Mouse (Mus musculus): ENCODE measurements around the gene Bach2.

Bach2 gene

DNA sequence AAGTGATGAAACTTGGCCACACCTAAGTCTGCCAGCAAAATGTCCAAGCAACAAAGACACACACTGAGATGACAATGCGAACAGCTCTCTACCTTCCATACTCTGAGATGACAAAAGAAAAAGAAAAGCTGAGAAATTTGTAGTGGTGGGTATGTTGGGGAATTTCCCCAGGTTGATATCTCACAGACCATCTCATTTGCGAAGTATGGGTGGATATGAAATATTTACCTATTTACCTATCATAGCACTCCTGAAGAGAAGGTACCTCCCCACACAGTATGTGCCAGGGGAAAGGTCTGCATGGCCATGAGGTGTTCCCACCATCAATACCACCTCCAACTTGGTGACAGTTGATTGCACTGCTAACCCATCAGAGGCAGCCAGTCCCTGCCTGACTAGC, 13.4 kb upstream of the Bach2 start:
- no peak for DNase-seq (ENCODE audit: low read depth, low spot score)

DNA sequence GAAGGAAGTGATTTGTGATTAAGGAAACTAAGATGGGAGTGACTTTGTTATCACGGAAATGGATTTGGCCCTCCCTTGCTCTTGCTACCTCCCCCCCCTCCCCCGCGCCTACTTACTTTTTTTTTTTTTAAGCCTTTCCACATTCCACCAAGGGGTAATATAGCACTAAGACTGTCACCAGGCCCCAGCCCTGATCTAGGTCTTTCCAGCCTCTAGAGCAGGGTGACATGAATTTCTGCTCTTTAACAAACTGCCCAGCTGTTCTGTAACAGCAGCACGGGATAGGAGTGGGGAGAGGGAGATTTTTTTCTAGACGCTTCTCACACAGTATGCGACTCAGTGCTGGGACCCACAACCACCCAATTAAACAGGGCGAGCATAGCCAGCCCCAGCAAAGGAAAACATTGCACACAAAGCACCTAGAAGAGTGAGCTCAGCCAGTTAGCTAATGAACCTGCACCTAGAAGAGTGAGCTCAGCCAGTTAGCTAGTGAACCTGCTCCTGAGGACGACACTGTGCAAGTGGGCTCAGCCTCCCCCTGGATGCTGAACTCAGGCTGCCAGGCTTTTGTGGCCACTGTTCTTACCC, 10.5 kb upstream of the Bach2 start:
- no peak for DNase-seq (ENCODE audit: low read depth, low spot score)

DNA sequence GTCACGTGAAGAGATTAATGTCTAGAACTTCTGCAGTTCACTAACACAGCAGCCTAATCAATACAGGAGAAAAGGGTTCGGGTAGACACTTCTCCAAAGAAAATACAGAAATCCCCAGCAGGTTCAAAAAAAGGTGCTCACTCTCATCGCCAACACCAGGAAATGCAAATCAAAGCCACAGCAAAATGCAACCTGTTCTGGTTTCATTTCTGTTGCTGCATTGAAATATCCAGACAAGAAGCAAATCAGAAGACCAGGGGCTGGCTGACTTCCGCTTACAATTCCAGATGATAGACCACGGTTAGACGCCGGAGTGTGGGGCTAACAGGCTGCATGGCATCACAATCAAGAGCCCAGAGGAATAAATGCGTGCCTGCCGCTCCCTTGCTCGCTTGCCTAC, 9.3 kb upstream of the Bach2 start:
- no peak for DNase-seq (ENCODE audit: low read depth, low spot score)

DNA sequence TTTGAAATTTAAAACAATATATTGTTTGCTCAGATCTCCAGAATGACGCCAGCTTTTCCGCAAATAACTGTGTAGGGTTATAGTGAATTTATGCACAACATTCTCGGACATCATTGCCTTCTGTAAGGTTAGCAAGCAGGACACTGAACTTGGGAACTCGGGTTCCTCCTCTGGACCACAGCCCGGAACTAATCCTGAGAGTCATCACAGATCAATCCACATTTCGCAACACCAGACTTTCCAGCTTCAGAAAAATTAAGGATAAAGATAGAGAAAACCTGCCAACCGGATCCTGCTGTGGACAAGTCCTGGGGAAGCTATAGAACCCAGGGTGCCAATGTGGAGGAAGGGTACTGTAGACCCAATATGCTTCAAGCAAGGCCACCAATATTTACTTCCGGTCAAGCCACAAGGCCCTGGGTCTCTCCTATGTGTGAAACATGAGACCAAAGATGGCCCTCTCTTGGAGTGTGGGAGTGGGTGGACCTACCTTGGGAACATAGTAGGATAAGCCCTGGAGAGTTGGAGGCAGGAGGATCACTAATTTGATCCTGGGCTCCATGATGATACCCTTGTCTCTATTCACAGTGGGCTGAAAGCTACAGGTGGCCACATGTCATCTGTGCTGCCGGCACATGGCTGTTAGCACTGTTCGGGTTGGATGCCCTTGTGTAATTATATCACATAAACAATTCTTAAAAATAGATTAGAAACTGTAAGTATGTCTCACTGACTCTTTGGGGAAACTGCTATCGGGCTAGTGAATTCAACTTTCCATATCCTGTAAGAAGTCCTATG, 7.1 kb upstream of the Bach2 start:
- no peak for DNase-seq (ENCODE audit: low read depth, low spot score)

DNA sequence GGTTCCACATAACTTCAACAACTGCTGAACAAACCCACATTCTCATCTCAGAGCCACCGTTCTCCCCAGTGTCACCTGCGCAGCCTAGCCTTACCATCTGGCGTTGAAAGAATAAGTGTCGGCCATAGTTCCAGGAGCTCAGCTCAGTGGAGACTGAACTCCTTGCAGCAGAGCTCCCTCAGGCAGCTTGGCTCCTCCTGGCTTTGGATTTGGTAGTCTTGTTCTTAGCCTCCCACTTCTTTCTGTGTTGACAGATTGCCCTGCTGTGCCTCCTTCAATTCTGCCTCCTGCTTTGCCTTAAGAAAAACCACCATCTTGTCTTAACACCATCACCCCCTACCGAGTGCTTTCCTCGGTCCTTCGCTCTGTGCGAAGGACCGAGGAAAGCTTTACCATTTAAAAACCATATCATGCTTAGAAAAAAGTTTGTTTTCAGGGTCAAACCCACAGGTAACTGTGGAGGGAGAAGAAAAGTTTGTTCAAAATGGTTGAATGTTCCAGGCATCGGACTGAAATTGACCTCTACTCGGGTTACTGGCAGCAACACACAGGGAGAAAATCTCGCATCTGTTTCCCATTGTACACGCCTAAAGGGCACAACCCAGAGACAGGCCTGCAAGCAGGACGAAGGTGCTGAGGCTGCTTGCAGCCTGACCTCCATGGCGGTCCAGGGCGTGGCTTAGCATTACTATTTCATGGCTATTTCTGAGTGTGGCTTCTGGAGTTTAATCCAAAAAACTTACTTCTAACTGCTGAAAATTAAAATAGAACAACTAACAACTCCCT, 2.5 kb upstream of the Bach2 start:
- no peak for DNase-seq (ENCODE audit: low read depth, low spot score)

DNA sequence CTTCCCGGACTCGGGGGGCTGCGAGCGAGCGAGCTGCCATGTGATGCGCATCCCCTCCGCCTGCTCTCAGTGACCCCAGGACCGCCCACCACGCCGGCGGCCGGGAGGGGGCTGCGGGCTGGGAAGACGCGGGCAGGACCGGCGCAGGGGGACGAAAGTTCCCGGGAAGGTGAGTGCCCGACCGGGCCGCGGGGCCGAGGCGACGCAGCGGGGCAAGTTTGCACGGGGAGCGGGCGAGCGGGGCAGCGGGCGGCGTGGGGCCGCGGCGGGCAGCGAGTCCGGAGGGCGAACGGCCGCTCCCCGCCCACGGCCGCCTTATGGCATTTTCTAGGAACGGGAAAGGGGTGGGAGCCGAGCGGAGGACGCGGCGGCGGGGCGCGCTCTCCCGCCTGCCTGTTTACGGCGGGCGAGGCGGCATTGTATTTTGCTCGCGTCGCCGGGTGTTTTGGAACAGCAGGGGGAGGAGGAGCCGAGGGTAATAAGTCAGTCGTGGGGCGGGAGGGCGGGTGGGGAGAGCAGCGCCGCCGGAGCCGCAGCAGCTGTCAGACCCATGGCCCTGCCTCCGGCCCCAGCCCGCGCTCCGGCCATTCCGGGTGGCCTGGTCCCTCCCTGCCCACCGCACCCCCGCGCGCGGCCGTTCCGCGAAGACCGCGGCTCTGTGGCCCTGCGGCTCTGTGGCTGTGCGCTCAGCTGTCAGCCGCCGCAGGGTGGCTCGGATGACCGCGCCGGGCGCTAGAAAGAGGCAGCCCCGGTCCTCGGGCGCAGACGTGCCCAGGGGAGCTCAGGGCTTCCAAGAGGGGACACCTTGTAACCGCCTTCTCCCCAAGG, 531 bp downstream of the Bach2 start:
- DNase-seq (ENCODE audit: low read depth, low spot score), result peak; percentile 79

DNA sequence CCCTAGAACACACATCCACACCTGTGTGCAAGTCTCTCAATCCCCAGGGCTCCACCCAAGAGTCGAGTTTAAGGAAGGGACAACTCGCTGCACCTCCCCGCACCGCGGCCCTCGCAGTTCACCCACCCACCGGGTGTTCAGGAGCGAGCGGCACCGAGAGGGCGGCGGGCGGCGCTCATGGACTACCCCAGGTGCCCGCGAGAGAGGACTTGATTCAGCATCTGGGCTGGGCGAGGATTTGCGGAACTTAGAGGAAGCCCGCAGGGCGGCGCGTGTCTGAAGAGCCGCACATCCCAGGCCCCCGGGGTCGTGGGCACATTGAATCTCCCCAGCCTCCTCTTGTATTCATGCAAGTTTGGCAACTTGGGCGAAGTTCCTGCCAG, 1.1 kb downstream of the Bach2 start:
- DNase-seq (ENCODE audit: low read depth, low spot score), result peak; percentile 70

DNA sequence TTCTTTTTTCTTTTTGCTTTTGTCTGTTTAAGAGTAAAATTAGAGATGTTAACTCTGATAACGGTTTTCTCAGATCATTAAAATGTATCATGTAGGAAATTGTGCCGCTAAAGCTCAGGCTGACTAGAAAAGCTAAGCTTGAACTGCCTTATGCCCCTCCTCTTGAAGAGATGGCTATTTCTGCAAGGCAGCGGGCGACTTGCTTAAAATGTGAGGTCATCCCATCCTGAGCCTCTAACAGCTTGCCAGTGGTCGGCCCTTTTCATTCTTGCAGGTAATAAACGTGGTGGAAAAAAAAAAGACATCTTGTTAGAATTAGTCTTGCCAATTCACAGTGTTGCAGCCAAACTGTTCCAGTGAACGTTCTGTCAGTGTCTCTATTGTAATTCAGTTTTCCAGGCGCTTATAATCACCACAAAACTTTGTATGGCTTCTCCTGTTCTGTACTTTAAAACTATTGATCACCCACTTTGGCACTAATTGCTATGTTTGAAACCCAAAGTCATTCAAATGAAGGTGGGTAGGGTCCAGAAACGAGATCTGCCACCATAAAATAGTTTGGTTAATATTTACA, 1.9 kb downstream of the Bach2 start:
- no peak for DNase-seq (ENCODE audit: low read depth, low spot score)

DNA sequence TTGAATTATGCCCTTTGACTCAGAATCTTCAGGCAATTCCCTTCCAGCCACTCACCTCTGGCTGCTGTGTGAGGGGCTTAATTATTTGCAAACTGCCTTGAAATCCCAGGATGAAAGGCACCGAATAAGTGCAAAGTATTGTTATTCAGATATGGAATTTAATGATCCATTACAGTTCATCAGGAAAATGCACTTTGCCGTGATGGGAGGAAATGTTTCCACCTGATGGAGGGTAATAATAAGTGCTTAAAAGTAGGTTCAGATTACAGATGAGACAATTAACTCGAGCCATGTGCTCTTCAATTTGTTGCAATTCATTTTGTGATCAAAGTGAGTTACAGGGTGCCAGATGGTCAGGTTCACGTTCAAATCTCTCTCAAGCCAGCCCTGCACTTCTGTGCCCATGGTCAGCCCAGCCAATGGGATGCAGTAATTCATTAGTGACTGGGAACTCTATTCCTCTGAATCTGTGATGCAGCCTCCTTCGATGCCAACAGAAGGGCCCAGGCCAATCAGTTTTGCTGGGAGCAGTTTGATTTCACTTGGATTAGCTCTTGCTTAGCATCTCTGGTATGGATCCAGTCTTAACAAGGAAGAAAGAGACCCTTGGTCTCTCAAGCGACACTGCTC, 2.9 kb downstream of the Bach2 start:
- no peak for DNase-seq (ENCODE audit: low read depth, low spot score)

DNA sequence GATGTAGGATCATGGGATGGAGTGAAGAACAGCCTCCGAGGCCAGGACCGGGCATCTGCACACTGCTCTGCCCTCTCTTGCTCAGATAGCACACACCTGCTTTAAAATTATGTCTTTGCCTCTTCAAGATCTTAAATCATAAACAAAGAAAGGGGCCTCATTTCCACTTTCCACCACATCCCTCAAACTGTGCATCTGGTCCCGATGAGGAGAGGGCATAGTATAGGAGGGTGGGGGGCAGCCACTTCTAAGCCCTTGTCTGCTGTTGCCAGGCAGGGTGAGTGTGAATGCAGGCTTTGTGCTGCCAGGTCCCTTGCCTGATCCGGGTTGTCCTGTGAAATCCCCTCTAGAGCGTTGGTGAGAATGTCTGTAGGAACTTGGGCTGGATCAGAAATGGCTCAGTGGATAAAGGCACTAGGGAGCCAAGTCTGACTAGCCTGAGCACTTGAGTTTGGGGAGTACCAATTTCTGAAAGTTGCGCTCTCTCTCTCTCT, 3.6 kb downstream of the Bach2 start:
- DNase-seq (ENCODE audit: low read depth, low spot score), result no peak

DNA sequence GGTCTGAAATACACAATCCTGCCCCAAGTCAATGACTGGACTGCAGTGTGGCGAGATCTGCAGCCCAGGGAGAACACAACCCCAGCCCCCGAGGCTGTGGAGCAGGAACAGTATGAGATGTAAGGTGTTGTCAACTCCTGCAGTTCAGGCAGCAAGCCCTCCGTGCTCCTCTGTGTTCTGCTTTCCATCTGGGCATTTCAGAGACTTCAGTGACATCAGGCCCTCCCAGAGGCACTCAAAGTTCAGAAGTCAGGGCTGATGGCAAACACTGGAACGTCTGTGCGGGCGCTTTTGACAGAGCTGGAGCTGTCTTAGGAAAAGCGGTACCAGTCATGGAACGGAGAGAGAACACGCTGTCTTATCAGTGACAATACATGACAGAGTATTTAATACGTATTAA, 4.9 kb downstream of the Bach2 start:
- no peak for DNase-seq (ENCODE audit: low read depth, low spot score)

DNA sequence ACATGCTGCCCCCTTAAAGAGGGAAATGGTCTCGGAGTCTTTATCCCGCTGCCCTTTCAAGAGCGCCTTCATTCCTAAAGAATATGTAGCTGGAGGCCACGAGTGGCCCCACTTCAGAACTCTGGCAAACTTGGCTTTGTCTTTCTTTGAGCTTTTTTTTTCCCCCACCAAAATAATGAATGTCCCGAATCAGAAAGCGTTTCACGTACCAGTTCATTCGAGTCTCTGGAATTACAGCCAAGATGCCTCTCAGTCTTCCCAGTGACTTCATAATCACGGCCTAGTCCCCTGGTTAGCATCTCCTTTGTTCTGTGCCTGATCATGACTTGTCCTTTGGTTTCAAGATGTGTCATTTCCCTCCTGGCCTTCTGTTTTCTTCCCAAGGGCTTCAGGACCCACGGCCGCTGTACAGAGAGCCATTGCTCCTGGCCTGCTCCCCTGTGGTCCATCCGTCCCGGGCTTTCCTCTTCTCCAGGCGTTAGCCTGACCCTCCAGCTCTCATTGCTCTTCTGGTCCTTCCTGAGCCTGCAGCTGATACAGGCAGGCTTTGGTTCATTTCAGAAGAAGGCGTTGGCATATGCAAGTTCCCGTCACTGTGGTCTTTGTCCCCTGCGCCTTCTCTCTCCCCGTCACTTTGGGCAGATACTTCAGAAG, 5.6 kb downstream of the Bach2 start:
- DNase-seq (ENCODE audit: low read depth, low spot score), result no peak

DNA sequence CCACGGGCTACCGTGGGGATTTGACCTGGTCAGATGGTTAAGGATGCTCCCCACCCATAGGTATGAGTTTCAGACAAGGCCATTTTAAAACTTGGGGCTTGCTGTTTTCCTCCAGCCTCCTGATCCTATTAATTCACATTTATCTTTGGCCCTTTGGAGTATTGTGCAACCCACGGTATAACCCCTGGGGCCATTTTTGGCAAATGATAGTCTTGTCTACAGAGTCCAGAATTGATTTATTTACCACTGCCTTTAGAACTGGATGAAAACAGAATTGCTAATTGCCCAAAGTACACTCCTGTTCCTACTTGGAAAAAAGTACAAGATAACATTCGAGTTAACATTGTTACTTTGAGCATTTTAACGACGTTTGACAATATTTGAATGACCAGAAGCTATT, 7.0 kb downstream of the Bach2 start:
- DNase-seq (ENCODE audit: low read depth, low spot score), result no peak

DNA sequence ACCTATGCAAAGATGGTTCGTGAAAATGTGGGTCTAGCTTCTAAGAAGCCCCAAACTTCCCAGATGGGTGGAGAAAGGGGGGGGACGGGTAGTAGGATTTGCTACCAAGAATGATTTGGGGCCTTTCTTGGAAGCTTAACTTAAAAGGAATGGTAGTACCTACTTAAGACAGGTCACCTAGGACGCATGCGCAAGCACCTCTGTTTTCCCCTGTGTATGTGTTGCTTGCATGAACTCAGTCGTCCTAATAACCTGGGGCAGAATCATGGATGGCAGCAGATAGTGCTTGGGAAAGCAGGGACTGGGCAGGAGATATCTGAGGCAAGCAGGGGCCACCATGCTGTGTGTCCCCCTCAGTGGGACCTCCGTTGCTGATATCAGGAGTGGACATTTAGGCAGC, 7.4 kb downstream of the Bach2 start:
- no peak for DNase-seq (ENCODE audit: low read depth, low spot score)

DNA sequence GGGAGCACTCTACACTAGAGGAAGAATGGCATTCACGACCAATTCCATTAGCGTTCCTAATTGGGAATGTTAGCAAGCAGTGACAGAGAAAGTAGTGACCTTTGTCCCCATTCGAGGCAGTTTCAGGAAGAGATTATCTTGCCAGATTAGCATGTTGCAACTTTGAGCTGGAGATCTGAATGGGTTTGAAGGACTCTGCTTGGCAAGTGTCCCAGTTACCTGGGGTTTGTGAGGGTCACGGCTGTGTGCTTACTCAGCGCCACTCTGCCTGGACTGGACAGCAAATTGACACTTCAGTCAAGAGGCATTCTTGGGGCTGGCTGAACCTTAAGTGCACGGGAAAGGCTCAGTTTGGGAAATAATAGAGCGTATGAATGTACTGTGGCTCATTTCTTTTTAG, 8.2 kb downstream of the Bach2 start:
- DNase-seq (ENCODE audit: low read depth, low spot score), result no peak

DNA sequence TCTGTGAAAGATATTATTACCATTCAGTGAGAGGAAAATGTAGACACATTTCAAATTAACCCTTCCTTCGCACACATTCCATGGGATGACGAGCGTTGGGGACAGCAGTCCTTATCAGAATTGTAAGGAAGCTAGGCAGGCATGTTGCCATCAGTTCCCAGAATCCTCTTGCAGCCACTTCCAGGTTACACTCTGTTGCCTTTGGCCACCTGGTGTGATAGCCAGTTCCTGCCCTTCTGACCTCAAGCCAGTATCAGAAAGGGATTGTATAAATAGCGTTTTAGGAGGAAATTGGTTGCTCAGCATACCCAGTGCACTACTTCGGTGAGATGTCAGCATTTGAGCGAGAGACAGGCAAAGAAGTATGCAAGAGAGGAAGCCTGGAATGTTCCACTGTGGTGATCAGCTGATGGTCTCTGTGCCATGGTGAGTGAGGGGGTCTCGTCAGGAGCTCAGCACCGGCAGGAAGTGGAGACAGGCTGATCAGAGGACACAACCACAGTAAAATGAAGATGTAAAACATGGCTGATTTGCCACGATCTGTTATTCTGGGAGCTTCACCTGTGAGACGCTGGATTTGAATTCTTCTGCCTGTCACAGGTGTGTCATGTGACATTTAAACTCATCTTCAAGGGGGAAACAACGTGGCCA, 9.0 kb downstream of the Bach2 start:
- DNase-seq (ENCODE audit: low read depth, low spot score), result no peak

DNA sequence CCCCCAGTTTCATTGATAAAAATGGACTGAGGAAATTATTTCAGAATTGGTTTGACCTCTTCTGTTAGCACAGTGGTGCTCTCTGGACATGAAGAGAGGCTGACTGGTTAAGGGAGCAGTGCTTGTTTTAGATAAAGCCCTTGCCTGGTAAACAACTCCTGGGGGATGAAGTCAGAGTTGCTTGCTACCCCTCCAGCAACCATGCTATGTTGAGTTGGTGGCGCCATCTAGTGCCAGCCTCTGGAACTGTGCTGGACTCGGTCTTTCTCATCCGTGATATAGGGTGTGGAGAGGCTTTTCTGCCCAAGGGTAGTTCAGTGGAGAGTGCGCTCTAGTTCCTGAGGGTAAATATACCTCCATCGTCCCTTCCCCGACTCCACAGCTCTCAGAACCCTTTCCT, 9.6 kb downstream of the Bach2 start:
- DNase-seq (ENCODE audit: low read depth, low spot score), result peak; percentile 72

DNA sequence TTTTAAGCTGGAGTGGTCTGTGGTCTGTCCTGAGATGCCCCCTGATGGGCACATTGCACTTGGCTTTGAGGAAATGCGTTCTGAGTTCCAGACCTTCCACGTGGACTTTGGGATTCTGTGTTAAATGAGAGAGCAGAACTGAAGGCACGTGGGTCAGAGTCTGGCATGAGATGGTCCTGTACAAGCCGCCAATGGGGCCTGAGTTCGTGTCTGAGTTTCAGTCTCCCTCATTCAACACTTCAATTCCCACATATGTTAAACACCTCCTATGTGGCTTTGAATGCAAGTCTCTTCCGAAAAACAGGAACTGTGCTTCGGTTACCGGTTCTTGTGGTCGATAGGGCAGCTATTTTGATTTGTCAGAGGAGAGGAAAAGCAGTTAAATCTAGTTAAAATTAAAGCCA, 10.4 kb downstream of the Bach2 start:
- no peak for DNase-seq (ENCODE audit: low read depth, low spot score)

DNA sequence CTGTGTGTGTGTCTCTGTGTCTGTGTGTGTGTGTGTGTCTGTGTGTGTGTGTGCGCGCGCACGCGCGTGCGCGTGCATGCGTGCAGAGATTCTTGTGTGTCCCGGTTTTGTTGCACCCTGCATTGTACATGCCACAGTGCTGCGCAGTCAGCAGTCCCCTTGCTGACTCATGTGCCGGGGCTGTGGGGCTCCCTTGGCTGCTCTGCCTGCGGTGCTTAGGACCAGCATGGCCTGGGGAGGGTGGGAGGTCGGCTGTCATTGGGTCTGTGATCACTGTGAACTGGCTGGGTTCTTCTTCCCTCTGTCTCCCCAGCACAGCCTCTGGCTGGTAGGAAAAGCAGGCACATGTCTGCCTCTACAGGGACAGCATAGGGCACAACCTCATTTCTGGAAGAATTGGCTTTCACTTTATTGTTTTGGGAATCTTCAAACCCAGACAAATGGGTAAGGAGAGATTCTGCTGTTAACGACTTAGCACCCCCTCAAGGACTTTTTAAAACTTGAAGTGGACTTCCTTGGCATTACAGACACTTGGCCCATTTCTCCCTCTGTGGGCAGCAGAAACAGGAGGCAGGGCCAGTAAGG, 11.2 kb downstream of the Bach2 start:
- DNase-seq (ENCODE audit: low read depth, low spot score), result no peak

All from mesoderm, embryonic 11.5 days (tissue).